10 mouse cellular contexts compared by ENCODE assay signal in the genomic region with DNA sequence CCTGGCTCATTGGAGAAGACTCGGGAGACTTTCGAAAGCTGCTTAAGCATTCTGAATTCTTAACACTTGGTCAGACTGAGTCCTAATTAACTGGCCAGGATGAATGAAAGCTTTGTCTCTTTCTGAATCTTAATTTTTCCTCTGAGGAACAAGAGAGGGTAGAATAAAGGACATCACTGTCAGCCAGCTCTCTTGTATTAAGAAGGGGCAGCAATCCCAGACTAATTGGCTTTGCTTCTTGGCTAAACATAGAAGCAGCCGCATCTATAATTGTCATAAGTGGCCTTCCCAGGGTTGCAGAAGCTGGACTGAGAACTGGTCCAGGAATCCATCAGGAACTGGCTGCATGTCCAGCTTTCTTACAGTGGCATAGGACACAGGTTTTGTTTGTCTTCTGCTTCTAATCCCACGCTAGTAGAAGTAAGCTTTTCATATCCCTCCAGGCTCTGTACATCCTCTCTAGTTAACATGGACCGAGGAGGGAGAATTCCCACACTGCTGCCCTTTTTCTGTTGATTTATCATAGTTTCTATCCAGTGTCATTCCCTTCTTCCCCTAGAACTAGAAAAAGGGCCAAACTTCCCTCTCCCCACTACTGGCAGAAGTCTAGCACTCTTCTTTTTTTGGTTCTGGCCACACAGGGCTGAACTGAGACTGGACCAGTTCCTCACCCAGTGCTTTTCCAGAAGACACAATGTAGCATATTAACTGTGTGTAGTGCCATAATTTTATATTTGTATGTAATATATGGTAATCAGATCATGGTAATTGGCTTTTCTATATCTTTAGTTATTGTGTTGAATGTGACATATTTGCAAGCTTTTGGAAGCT. TPM values are rescaled to one million over a fixed set of nuclear protein-coding genes. Genes with fewer than 3 reads are reported as not detected.
DNase-seq lines count a peak whose midpoint lies in the region; ATAC-seq and TF ChIP-seq lines count a peak whose summit lies in the region.
"Had no signal": no experiment of that assay in that cellular context is flagged by ENCODE, and none has a peak within 500 bp of the region (broad histone marks: within the 10 kb centered on the region; RNA-seq: fewer than 3 reads in every experiment).

No protein-coding gene starts in this region.

- peaks cover 8% of the 10 kb centered on the region for H3K4me1 ChIP-seq in embryonic facial prominence, embryonic 10.5 days
- H3K4me1 ChIP-seq in heart, embryonic 15.5 days (replicated peaks): peaks cover 10% of the 10 kb centered on the region
- peaks cover 10% of the 10 kb centered on the region for H3K4me1 ChIP-seq in midbrain, embryonic 15.5 days

- H3K36me3 ChIP-seq in embryonic facial prominence, embryonic 10.5 days (replicated peaks): no peaks in the 10 kb centered on the region
- H3K36me3 ChIP-seq in heart, embryonic 15.5 days: no peaks in the 10 kb centered on the region
- no peaks in the 10 kb centered on the region for H3K36me3 ChIP-seq in midbrain, embryonic 15.5 days (replicated peaks)
- H3K36me3 ChIP-seq: liver, embryonic 13.5 days had no signal

- 25% methylated on average over 5 of the region's 5 CpGs for WGBS in embryonic facial prominence, embryonic 10.5 days
- 57% methylated on average over 5 of the region's 5 CpGs for WGBS in heart, embryonic 15.5 days
- 16% methylated on average over 5 of the region's 5 CpGs for WGBS in midbrain, embryonic 15.5 days

- ATAC-seq in heart, embryonic 15.5 days (replicated peaks; ENCODE audit: insufficient number of reproducible peaks, insufficient read depth, low FRiP score, low read depth): peak; percentile 18; the same call in 1 of the 2 replicates
- ATAC-seq in midbrain, embryonic 15.5 days (replicated peaks): peak; percentile 92

- no peak overlapping the region for H3K9ac ChIP-seq in heart, embryonic 15.5 days
- H3K9ac ChIP-seq in midbrain, embryonic 15.5 days: no peak overlapping the region
- H3K9ac ChIP-seq: liver, embryonic 13.5 days had no signal

- H3K9me3 ChIP-seq in embryonic facial prominence, embryonic 10.5 days: no peaks in the 10 kb centered on the region
- H3K9me3 ChIP-seq in heart, embryonic 15.5 days (replicated peaks): no peaks in the 10 kb centered on the region
- H3K9me3 ChIP-seq in midbrain, embryonic 15.5 days: no peaks in the 10 kb centered on the region
- H3K9me3 ChIP-seq: liver, embryonic 13.5 days had no signal

- H3K4me2 ChIP-seq in heart, embryonic 15.5 days: no peak overlapping the region
- H3K4me2 ChIP-seq in midbrain, embryonic 15.5 days: no peak overlapping the region
- H3K4me2 ChIP-seq: liver, embryonic 13.5 days had no signal

- TF ChIP-seq CTCF in layer of hippocampus, adult 2 months (conservative IDR thresholded peaks at IDR 0.05): no peak

- H3K27me3 ChIP-seq in embryonic facial prominence, embryonic 10.5 days (replicated peaks; ENCODE audit: low read depth, poor library complexity, severe bottlenecking): no peaks in the 10 kb centered on the region
- no peaks in the 10 kb centered on the region for H3K27me3 ChIP-seq in heart, embryonic 15.5 days
- H3K27me3 ChIP-seq in midbrain, embryonic 15.5 days (replicated peaks): no peaks in the 10 kb centered on the region
- H3K27me3 ChIP-seq: liver, embryonic 13.5 days had no signal

- peak overlapping the region; percentile 82 for H3K27ac ChIP-seq in layer of hippocampus, adult 2 months
- peak overlapping the region; percentile 65 for H3K27ac ChIP-seq in embryonic facial prominence, embryonic 10.5 days (replicated peaks)
- H3K27ac ChIP-seq in heart, embryonic 15.5 days: peak overlapping the region; percentile 55
- H3K27ac ChIP-seq in midbrain, embryonic 15.5 days: peak overlapping the region; percentile 77
- H3K27ac ChIP-seq: liver, embryonic 13.5 days had no signal

- no peak overlapping the region for H3K4me3 ChIP-seq in layer of hippocampus, adult 2 months
- H3K4me3 ChIP-seq in embryonic facial prominence, embryonic 10.5 days: no peak overlapping the region
- no peak overlapping the region for H3K4me3 ChIP-seq in heart, embryonic 15.5 days
- H3K4me3 ChIP-seq in midbrain, embryonic 15.5 days: no peak overlapping the region
- H3K4me3 ChIP-seq: liver, embryonic 13.5 days had no signal

- DNase-seq in layer of hippocampus, adult 2 months (ENCODE audit: low spot score in 2 of 2): peak; percentile 41 to 75
- no peak for DNase-seq in layer of hippocampus, postnatal 25 days (ENCODE audit: extremely low spot score in 1 of 2, low spot score in 1 of 2)
- DNase-seq in embryonic facial prominence, embryonic 10.5 days (ENCODE audit: low spot score): no peak
- no peak for DNase-seq in spleen, adult 12 weeks (ENCODE audit: low spot score)
- no peak for DNase-seq in thymus, postnatal 25 days
- DNase-seq in ovary, adult 18-20 months (ENCODE audit: low spot score): no peak
- DNase-seq: liver, embryonic 13.5 days had no signal

RNA-seq across cellular contexts. Expression of gene Cst3, which starts 14.7 kb away (rescaled TPM):
- total RNA-seq in layer of hippocampus, adult 2 months (2021): 1,000 to 10,000 TPM; 2,176 to 2,304 TPM
- 1,000 to 10,000 TPM; 2,237 to 2,613 TPM for total RNA-seq in layer of hippocampus, postnatal 25 days (2021)
- 261 and 265 TPM in 2 replicates for polyA plus RNA-seq in embryonic facial prominence, embryonic 10.5 days (2016; fragmentation: Nextera tagmentation; extraction: Ambion mirVana)
- polyA plus RNA-seq in heart, embryonic 15.5 days (2015; fragmentation: Nextera tagmentation; extraction: Ambion mirVana): 654 and 710 TPM in 2 replicates
- 514 and 563 TPM in 2 replicates for polyA plus RNA-seq in midbrain, embryonic 15.5 days (2015; fragmentation: Nextera tagmentation; extraction: Ambion mirVana)

RNA-seq across cellular contexts. Expression of gene 9230104L09Rik, which starts 25.4 kb away (rescaled TPM):
- not detected for total RNA-seq in layer of hippocampus, adult 2 months (2021)
- total RNA-seq in layer of hippocampus, postnatal 25 days (2021): not detected
- polyA plus RNA-seq in embryonic facial prominence, embryonic 10.5 days (2016; fragmentation: Nextera tagmentation; extraction: Ambion mirVana): not detected in 2 replicates
- polyA plus RNA-seq in heart, embryonic 15.5 days (2015; fragmentation: Nextera tagmentation; extraction: Ambion mirVana): 0.49 and 0.53 TPM in 2 replicates
- not detected in 2 replicates for polyA plus RNA-seq in midbrain, embryonic 15.5 days (2015; fragmentation: Nextera tagmentation; extraction: Ambion mirVana)
- polyA plus RNA-seq: liver, embryonic 13.5 days; stomach, embryonic 14.5 days had no signal

RNA-seq across cellular contexts. Expression of gene Cst9, which starts 55.3 kb away (rescaled TPM):
- not detected for total RNA-seq in layer of hippocampus, adult 2 months (2021)
- total RNA-seq in layer of hippocampus, postnatal 25 days (2021): not detected
- polyA plus RNA-seq in embryonic facial prominence, embryonic 10.5 days (2016; fragmentation: Nextera tagmentation; extraction: Ambion mirVana): not detected in 2 replicates
- 2.9 and 5.3 TPM in 2 replicates for polyA plus RNA-seq in heart, embryonic 15.5 days (2015; fragmentation: Nextera tagmentation; extraction: Ambion mirVana)
- not detected in 2 replicates for polyA plus RNA-seq in midbrain, embryonic 15.5 days (2015; fragmentation: Nextera tagmentation; extraction: Ambion mirVana)
- polyA plus RNA-seq: stomach, embryonic 14.5 days had no signal

Comparison
In these comparisons a context has a peak if more than half of its experiments do, and no peak if none do; other contexts are left out.
1. DNase-seq: peak in layer of hippocampus, adult 2 months (2 of 2); none in layer of hippocampus, postnatal 25 days (0 of 2), embryonic facial prominence, embryonic 10.5 days (single experiment), spleen, adult 12 weeks (single experiment), thymus, postnatal 25 days (single experiment) and ovary, adult 18-20 months (single experiment).
2. Peak in every context shown above with its lines, with median percentiles within 50 percentile points of each other: H3K27ac ChIP-seq.